Mouse (Mus musculus) liver, adult 2 months (tissue): ENCODE results near the gene Fam189a1.

ENCODE experiments used
- CTCF ChIP-seq: fragments of 200-500 bp; IDR thresholded peaks from 2 replicates; pipeline ENCODE4 v1.5.1; 2011; ENCODE audit warnings: low read depth, low read length, control low read depth
- POLR2A ChIP-seq: fragments of 200-500 bp; IDR thresholded peaks from 2 replicates; pipeline ENCODE4 v1.6.1; 2011; ENCODE audit warnings: low read length, control low read depth; ENCODE audit not compliant: insufficient read depth; ENCODE audit errors: extremely low read depth

DNA sequence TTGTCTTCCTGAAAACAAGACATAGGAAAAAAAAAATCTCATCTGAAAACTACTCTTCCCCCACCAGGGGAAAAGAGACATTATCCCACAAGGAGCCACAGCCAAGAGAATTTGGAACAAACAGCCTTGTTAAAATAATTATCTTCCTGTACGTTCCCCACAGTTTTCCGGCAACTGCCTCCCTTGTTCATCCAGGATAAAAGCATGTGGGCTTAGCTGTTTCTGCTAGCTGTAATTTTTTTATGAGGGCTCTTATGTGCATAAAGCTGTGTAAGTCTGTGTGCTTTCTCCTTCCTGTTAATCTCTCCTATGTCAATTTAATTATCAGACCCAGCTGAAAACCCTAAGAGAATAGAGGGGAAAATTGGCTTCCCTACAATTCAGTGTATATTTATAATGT lies 241.2 kb downstream of the Fam189a1 start:
- TF ChIP-seq CTCF (no peak), POLR2A (no peak)
